Mouse (Mus musculus): ENCODE measurements at regions not wholly inside any gene's neighbourhood (a gene's known extent, or its start where the extent isn't known, plus 50 kb on each side); places are given as distances from the start of the nearest gene placed in this dataset.

DNA sequence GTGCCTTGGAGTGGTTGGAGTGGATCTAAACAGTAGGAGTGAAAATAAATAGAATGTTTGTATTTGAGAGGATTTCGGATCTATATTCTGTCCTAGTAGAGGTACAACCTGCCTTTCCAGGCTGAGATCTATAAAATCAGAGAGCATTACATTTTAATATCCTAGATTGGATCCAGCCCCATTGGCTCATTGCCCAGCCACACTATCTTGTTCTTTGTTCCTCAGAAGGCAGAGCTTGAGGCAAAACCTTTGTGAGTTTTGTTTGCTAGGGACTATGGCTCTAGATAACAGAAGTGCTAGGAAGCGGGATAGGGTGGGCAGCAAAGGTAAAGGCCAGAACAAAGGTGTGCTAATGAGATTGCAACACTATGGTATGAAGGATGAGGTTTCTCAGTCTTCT is 78.7 kb upstream of the Cntln start:
- no peaks in the 10 kb centered on the region for H3K9me3 ChIP-seq (ENCODE audit: control insufficient read depth, low read length)
- no peak overlapping the region for H3K9ac ChIP-seq (replicated peaks; ENCODE audit: low read depth, low read length)
- WGBS: 85% methylated on average over 2 of the region's 2 CpGs
- H3K27ac ChIP-seq (ENCODE audit: low read length): no peak overlapping the region
- no peaks in the 10 kb centered on the region for H3K27me3 ChIP-seq (replicated peaks; ENCODE audit: control insufficient read depth, insufficient read depth, low read length)
- H3K4me3 ChIP-seq (replicated peaks; ENCODE audit: low read length): no peak overlapping the region
- H3K4me2 ChIP-seq (ENCODE audit: low read length): no peak overlapping the region
- no peaks in the 10 kb centered on the region for H3K36me3 ChIP-seq (ENCODE audit: control insufficient read depth, insufficient read depth)
- H3K4me1 ChIP-seq (replicated peaks; ENCODE audit: control insufficient read depth, insufficient read depth, low read length): no peaks in the 10 kb centered on the region
- no peak for ATAC-seq

DNA sequence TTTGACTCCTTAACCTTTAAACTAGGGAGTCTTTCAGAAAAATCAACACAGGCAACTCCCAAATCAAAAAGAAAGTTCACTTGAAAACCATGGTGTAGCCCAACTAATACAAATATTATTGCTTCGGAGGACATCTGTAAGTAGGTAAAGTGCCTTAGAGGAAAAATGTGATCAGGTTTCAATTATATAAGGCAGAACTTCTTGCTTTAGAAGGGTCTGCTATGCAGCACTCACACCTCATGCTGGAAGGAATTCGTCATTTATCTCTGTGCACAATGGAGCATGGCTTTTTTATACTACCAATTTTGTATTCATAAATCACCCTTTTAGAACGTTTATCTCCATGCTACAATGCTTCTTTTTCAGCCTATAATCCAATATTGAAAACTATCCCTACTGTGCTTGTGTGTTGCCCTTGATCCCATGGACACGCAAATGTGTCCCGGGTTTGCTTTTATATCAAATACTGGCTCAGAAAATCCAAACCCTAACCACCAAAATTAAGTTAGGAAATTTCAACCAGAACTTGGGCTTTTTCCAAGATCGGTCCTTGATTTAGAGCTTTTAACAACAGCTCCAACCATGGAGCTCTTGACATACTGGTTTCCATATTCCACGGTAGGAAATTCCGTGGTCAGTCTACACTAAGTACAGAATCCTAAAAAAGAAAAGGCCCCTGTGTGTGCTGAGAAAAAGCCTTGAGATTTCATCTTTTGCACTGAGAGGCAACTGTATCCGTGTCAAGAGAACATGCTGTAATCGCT is 90.8 kb upstream of the Cntln start:
- no peaks in the 10 kb centered on the region for H3K9me3 ChIP-seq (ENCODE audit: control insufficient read depth, low read length)
- H3K36me3 ChIP-seq (ENCODE audit: control insufficient read depth, insufficient read depth): no peaks in the 10 kb centered on the region
- no peak overlapping the region for H3K9ac ChIP-seq (replicated peaks; ENCODE audit: low read depth, low read length)
- no peak overlapping the region for H3K27ac ChIP-seq (ENCODE audit: low read length)
- no peak for ATAC-seq
- H3K4me2 ChIP-seq (ENCODE audit: low read length): no peak overlapping the region
- H3K4me3 ChIP-seq (replicated peaks; ENCODE audit: low read length): no peak overlapping the region
- 87% methylated on average over 10 of the region's 10 CpGs for WGBS
- no peaks in the 10 kb centered on the region for H3K27me3 ChIP-seq (replicated peaks; ENCODE audit: control insufficient read depth, insufficient read depth, low read length)
- H3K4me1 ChIP-seq (replicated peaks; ENCODE audit: control insufficient read depth, insufficient read depth, low read length): no peaks in the 10 kb centered on the region

DNA sequence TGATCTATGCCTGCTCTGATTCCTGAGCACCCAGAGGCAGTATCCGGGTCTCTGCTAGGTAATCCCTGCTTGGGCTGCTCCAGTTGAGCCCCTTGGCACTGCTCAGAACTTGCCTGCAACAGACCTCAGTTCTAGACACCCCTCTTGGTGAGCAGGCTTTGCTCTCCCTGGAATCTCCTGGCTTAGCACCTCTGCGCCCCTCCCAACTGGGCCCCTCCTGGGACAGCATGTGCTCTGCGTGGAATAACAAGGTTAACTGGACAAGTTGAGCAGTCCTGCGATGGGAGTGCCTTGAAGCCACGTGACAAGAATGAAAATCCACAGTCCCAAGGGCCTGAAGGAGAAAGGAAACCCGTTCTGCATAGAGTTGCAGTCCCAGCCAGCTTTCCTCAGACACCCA is 97.5 kb upstream of the Cntln start:
- Histone ChIP-seq H3K27ac (ENCODE audit: low read length) (no peak overlapping the region), H3K4me2 (ENCODE audit: low read length) (no peak overlapping the region), H3K9ac (replicated peaks; ENCODE audit: low read depth, low read length) (no peak overlapping the region), H3K27me3 (replicated peaks; ENCODE audit: control insufficient read depth, insufficient read depth, low read length) (no peaks in the 10 kb centered on the region), H3K4me3 (replicated peaks; ENCODE audit: low read length) (no peak overlapping the region), H3K4me1 (replicated peaks; ENCODE audit: control insufficient read depth, insufficient read depth, low read length) (no peaks in the 10 kb centered on the region), H3K36me3 (ENCODE audit: control insufficient read depth, insufficient read depth) (no peaks in the 10 kb centered on the region), H3K9me3 (ENCODE audit: control insufficient read depth, low read length) (no peaks in the 10 kb centered on the region)
- WGBS: 58% methylated on average over 6 of the region's 6 CpGs
- no peak for ATAC-seq

DNA sequence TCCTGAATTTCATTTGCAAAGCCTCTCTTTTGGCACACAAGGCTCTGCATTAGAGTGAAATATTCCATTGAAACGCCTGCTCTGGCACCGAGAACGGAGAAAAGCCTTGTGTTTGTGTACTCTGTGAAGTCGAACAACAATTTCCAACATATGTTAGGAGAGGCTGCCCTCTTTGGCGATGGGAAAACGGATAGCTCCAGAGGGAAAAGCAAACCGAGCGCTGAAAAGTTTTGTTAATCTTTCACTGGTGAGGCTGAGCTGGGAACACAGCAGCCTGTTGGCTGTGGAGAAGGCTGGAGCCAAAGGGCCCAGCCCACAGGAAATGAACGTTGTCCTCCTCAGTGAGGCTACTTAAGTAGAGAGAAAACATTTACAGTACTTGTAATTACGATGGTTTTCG is 93.1 kb upstream of the Bnc2 start:
- peak; percentile 61 for ATAC-seq
- WGBS: 41% methylated on average over 11 of the region's 11 CpGs
- Histone ChIP-seq H3K9me3 (ENCODE audit: control insufficient read depth, low read length) (no peaks in the 10 kb centered on the region), H3K27me3 (replicated peaks; ENCODE audit: control insufficient read depth, insufficient read depth, low read length) (no peaks in the 10 kb centered on the region), H3K4me2 (ENCODE audit: low read length) (no peak overlapping the region), H3K27ac (ENCODE audit: low read length) (no peak overlapping the region), H3K4me3 (replicated peaks; ENCODE audit: low read length) (no peak overlapping the region), H3K36me3 (ENCODE audit: control insufficient read depth, insufficient read depth) (no peaks in the 10 kb centered on the region), H3K9ac (replicated peaks; ENCODE audit: low read depth, low read length) (no peak overlapping the region), H3K4me1 (replicated peaks; ENCODE audit: control insufficient read depth, insufficient read depth, low read length) (no peaks in the 10 kb centered on the region)

DNA sequence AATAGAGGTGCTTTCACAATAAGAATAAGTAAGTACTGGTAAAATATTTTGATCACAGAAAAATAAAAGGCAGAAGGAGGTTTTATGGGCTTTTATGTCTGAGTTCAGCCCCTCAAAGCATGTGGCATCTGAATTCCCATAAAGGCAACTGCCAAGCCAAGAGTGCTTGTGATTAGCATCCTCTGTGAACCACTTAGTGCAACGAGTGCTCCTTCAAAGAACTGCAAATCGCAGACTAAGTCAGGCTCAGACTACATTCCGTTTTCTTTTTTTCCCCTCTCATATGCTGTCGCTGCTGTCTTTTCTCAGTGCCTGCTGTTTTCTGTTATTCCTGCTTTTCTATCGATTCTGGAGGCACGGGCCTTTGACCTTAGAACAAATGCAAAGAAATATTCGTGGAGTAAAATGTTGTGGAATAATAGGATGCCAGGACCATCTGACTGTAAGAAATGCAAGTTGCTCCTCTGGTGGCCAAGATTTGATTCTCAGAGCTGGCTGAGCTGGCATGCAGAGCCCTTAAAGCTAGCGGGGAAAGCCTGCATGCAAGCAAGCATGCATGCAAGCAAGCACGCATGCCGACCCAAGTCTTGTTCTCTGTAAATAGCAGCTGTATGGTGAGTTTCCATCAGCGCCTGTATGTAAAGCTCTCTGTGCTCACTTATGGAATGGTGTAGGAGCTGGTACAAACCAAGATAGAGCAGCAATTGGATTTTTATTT is 91.8 kb upstream of the Bnc2 start:
- Histone ChIP-seq H3K9me3 (ENCODE audit: control insufficient read depth, low read length) (no peaks in the 10 kb centered on the region), H3K36me3 (ENCODE audit: control insufficient read depth, insufficient read depth) (no peaks in the 10 kb centered on the region), H3K4me1 (replicated peaks; ENCODE audit: control insufficient read depth, insufficient read depth, low read length) (no peaks in the 10 kb centered on the region), H3K27ac (ENCODE audit: low read length) (no peak overlapping the region), H3K27me3 (replicated peaks; ENCODE audit: control insufficient read depth, insufficient read depth, low read length) (no peaks in the 10 kb centered on the region), H3K4me2 (ENCODE audit: low read length) (no peak overlapping the region), H3K4me3 (replicated peaks; ENCODE audit: low read length) (no peak overlapping the region), H3K9ac (replicated peaks; ENCODE audit: low read depth, low read length) (no peak overlapping the region)
- 41% methylated on average over 11 of the region's 11 CpGs for WGBS
- no peak for ATAC-seq

DNA sequence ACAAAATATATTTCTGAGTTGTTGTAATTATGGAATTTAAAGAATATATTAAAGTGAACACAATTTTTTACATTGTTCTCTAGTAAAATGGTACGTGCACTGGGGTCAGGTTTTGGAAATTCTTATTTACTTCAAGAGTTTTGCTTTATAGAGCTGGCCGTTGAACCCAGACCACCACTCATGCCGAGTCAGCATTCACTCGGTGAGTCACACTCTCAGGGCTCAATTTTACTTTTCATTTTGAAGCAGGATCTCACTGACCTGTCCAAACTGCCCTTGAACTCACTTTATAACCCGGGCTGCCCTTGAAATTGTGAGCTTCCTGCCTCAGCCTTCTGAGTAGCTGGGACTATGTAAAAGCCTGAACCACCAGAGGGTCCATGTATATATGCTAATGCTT is 82.1 kb upstream of the Bnc2 start:
- Histone ChIP-seq H3K9ac (replicated peaks; ENCODE audit: low read depth, low read length) (no peak overlapping the region), H3K27ac (ENCODE audit: low read length) (no peak overlapping the region), H3K27me3 (replicated peaks; ENCODE audit: control insufficient read depth, insufficient read depth, low read length) (no peaks in the 10 kb centered on the region), H3K4me2 (ENCODE audit: low read length) (no peak overlapping the region), H3K4me3 (replicated peaks; ENCODE audit: low read length) (no peak overlapping the region), H3K4me1 (replicated peaks; ENCODE audit: control insufficient read depth, insufficient read depth, low read length) (no peaks in the 10 kb centered on the region), H3K36me3 (ENCODE audit: control insufficient read depth, insufficient read depth) (no peaks in the 10 kb centered on the region), H3K9me3 (ENCODE audit: control insufficient read depth, low read length) (no peaks in the 10 kb centered on the region)
- no peak for ATAC-seq
- WGBS: 93% methylated on average over 5 of the region's 5 CpGs

DNA sequence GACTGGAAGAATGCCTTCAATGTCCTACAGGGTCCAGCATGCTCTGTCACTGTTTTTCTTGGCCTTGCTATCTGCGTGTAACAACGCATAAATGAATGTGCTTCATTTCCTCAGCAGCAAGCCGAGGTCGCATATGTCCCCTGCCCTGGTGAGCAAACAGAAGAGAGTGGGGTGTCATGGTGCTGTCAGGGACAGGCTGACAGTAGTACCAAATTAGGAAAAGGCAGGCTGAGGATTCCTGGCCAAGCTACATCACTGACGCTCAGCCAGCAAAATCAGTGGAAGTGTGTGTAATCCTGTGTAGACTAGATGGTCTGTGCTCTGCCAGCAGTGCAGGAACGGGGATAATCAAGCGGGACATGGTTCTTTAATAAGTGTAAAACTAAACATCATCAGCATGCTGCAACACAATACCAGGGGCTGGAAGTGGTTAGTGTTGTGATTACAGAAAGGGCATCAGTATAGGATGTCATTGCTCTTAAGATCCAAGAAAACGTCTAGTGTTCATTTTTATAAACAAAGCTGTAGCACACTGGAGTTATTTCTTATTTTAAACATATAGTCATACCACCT is 77.6 kb upstream of the Bnc2 start:
- no peaks in the 10 kb centered on the region for H3K9me3 ChIP-seq (ENCODE audit: control insufficient read depth, low read length)
- no peaks in the 10 kb centered on the region for H3K4me1 ChIP-seq (replicated peaks; ENCODE audit: control insufficient read depth, insufficient read depth, low read length)
- no peak overlapping the region for H3K4me3 ChIP-seq (replicated peaks; ENCODE audit: low read length)
- H3K36me3 ChIP-seq (ENCODE audit: control insufficient read depth, insufficient read depth): no peaks in the 10 kb centered on the region
- ATAC-seq: no peak
- WGBS: 60% methylated on average over 8 of the region's 8 CpGs
- no peak overlapping the region for H3K4me2 ChIP-seq (ENCODE audit: low read length)
- no peaks in the 10 kb centered on the region for H3K27me3 ChIP-seq (replicated peaks; ENCODE audit: control insufficient read depth, insufficient read depth, low read length)
- no peak overlapping the region for H3K9ac ChIP-seq (replicated peaks; ENCODE audit: low read depth, low read length)
- H3K27ac ChIP-seq (ENCODE audit: low read length): no peak overlapping the region

DNA sequence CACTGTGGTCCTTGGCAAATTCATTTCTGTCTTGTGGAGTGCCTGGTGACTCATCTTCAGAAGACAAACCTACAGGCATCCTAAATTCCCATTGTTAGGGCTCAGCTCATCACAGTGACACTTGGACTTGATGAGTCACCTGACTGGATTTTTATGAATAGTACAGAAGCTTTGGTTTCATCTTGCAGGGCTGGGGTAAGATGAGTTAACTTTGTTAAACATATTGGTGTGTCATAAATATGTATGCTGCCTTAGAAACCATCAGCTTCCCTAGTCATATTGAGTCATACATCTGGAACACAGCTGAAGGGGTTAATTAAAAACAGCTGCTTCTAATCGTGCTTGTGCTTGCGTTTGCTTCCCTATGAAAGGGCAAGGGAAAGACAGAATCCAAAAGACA is 66.2 kb upstream of the Bnc2 start:
- no peak for ATAC-seq
- Histone ChIP-seq H3K27me3 (replicated peaks; ENCODE audit: control insufficient read depth, insufficient read depth, low read length) (no peaks in the 10 kb centered on the region), H3K9me3 (ENCODE audit: control insufficient read depth, low read length) (no peaks in the 10 kb centered on the region), H3K4me1 (replicated peaks; ENCODE audit: control insufficient read depth, insufficient read depth, low read length) (no peaks in the 10 kb centered on the region), H3K36me3 (ENCODE audit: control insufficient read depth, insufficient read depth) (no peaks in the 10 kb centered on the region), H3K4me3 (replicated peaks; ENCODE audit: low read length) (no peak overlapping the region), H3K27ac (ENCODE audit: low read length) (no peak overlapping the region), H3K9ac (replicated peaks; ENCODE audit: low read depth, low read length) (no peak overlapping the region), H3K4me2 (ENCODE audit: low read length) (no peak overlapping the region)
- WGBS: 36% methylated on average over 2 of the region's 2 CpGs

DNA sequence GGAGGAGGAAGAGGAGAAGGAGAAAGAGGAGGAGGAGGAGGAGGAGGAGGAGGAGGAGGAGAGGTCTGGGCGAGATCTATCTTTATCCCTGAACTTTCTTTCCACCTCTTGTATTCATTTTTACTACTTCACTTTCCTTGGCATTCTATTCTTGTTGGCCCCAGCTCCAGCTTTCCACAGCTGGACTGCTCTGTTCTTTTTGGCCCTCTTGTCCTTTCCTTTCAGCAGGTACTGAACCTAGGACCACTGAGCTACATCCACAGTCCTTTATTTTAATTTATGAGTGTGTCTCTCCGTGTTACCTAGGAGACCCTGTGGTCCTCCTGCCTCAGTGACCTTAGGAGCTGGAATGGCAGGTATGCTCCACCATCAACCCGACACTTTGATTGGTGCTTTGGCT is 65.7 kb upstream of the Bnc2 start:
- ATAC-seq: no peak
- H3K4me1 ChIP-seq (replicated peaks; ENCODE audit: control insufficient read depth, insufficient read depth, low read length): no peaks in the 10 kb centered on the region
- no peak overlapping the region for H3K4me3 ChIP-seq (replicated peaks; ENCODE audit: low read length)
- H3K9me3 ChIP-seq (ENCODE audit: control insufficient read depth, low read length): no peaks in the 10 kb centered on the region
- no peak overlapping the region for H3K4me2 ChIP-seq (ENCODE audit: low read length)
- H3K27ac ChIP-seq (ENCODE audit: low read length): no peak overlapping the region
- no peaks in the 10 kb centered on the region for H3K36me3 ChIP-seq (ENCODE audit: control insufficient read depth, insufficient read depth)
- no peak overlapping the region for H3K9ac ChIP-seq (replicated peaks; ENCODE audit: low read depth, low read length)
- 74% methylated on average over 3 of the region's 3 CpGs for WGBS
- no peaks in the 10 kb centered on the region for H3K27me3 ChIP-seq (replicated peaks; ENCODE audit: control insufficient read depth, insufficient read depth, low read length)

All from forebrain, embryonic 16.5 days (tissue).